Mouse (Mus musculus): ENCODE data around the gene Slc25a22. TPM values are rescaled to one million over a fixed set of nuclear protein-coding genes. Genes with fewer than 3 reads are reported as not detected.

Gene Slc25a22
- polyA plus RNA-seq, 1 experiment from 2014 or later = 30.8 TPM

DNA sequence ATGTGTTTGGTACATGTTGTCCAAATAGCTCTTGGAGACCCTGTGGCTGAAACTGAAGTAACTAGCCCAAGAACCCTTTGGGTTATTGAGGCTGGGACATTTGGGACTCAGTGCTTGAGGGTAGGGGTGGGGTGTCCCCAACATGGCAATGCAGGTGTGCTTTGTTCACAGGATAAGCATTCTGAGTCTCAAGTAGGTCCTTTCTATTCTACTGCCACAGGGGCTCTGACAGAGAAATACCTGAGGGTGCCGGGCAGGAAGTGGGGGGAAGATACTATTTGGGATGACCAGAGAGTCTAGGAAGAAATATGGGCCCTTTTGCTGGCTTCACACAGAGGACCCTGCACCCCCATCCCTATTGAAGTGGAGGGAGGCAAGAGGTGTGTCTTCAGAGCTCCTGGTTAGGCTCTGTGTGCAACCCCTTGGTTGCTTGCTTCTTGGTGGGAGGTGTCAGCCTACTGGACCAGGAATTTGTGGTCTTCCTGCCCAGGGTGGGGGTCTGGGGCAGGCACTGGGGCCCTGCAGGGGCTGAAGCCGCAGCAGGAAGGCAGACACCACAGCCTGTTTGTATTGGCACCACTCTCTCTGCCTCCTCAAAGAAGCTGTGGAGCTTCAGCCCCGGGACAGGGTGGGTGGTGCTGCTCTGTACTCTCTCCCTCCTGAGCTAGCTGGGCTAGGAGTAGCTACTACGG lies 40.0 kb upstream of the Slc25a22 start:
- Histone ChIP-seq H3K9me3 (no peaks in the 10 kb centered on the region), H3K4me3 (peak overlapping the region; percentile 92), H3K36me3 (peaks cover 2% of the 10 kb centered on the region), H3K4me1 (peaks cover 71% of the 10 kb centered on the region), H3K27me3 (ENCODE audit: insufficient read depth, poor library complexity, severe bottlenecking) (peaks cover 4% of the 10 kb centered on the region), H3K27ac (peak overlapping the region; percentile 99)
- 50% methylated on average over 4 of the region's 4 CpGs for WGBS
- no peak for DNase-seq (ENCODE audit: low spot score)

- DNase-seq (ENCODE audit: low spot score) = no peak
- Histone ChIP-seq H3K4me1 (peaks cover 64% of the 10 kb centered on the region), H3K27me3 (ENCODE audit: insufficient read depth, poor library complexity, severe bottlenecking) (no peaks in the 10 kb centered on the region), H3K9me3 (no peaks in the 10 kb centered on the region), H3K36me3 (peaks cover 10% of the 10 kb centered on the region), H3K27ac (peak overlapping the region; percentile 99), H3K4me3 (peak overlapping the region; percentile 92)
- 19% methylated on average over 7 of the region's 7 CpGs for WGBS
Observed at GRCm38 (mm10) chr7:141476981-141477370, 39.3 kb upstream of the Slc25a22 start.

DNA sequence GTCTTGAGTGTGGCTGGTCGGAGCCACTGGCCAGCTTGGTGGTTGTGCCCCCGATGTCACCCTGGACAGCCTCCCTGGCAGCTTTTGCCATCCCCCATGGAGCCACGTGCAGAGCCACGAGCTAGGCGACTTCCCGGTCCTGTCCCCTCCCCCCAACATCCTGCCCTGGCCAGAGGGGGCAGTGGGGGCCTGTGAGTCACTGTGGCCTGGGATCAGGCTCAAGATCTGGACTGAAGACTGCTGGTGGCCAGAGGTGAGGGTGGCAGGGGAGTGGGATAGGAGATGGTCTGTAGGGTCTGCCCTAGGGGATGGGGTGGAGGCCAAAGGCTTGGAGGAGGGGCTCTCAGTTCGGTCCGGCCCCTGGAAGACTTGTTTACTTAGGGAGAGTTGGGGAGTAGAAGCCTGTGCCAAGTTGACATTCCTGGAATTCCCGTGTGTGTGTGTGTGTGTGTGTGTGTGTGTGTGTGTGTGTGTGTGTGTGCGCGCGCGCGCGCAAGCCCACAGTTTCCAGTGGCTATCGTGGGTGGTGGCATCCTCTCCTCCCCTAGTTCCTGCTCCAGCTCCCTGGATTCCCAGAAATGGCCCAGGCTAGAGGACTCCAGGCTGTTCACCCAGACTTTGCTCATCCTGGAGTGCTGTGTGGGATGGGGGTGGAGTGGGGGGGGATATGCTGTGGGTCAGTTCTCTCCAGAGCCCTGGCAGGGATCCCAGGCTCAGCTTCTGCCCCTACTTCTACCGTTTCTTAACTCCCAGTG lies 38.7 kb upstream of the Slc25a22 start:
- H3K36me3 ChIP-seq = peaks cover 13% of the 10 kb centered on the region
- under 1% methylated on average over 17 of the region's 17 CpGs for WGBS
- peak; percentile 92 for DNase-seq (ENCODE audit: low spot score)
- peaks cover 58% of the 10 kb centered on the region for H3K4me1 ChIP-seq
- H3K27ac ChIP-seq = peak overlapping the region; percentile 99
- no peaks in the 10 kb centered on the region for H3K9me3 ChIP-seq
- peak overlapping the region; percentile 92 for H3K4me3 ChIP-seq
- no peaks in the 10 kb centered on the region for H3K27me3 ChIP-seq (ENCODE audit: insufficient read depth, poor library complexity, severe bottlenecking)

DNA sequence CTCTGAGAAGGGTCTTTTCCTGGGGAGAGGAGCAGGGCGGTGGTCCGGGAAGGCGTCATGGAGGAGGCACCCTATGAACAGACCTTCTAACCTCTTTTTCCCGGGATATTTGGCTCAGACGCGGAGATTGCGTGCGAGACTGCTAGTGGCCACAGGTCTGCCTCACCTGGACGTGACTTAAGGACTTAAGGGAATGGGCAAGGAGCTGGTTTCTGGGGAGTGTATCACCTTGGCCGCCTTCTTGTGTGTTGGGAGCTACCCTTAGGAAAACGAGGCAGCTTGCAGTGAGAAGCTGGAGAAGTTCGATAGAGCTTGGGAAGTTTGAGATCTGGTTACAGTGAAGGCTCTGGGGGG lies 38.1 kb upstream of the Slc25a22 start:
- Histone ChIP-seq H3K4me3 (peak overlapping the region; percentile 92), H3K36me3 (peaks cover 20% of the 10 kb centered on the region), H3K9me3 (no peaks in the 10 kb centered on the region), H3K4me1 (peaks cover 52% of the 10 kb centered on the region), H3K27ac (peak overlapping the region; percentile 99), H3K27me3 (ENCODE audit: insufficient read depth, poor library complexity, severe bottlenecking) (no peaks in the 10 kb centered on the region)
- DNase-seq (ENCODE audit: low spot score) = no peak
- under 1% methylated on average over 12 of the region's 12 CpGs for WGBS

DNA sequence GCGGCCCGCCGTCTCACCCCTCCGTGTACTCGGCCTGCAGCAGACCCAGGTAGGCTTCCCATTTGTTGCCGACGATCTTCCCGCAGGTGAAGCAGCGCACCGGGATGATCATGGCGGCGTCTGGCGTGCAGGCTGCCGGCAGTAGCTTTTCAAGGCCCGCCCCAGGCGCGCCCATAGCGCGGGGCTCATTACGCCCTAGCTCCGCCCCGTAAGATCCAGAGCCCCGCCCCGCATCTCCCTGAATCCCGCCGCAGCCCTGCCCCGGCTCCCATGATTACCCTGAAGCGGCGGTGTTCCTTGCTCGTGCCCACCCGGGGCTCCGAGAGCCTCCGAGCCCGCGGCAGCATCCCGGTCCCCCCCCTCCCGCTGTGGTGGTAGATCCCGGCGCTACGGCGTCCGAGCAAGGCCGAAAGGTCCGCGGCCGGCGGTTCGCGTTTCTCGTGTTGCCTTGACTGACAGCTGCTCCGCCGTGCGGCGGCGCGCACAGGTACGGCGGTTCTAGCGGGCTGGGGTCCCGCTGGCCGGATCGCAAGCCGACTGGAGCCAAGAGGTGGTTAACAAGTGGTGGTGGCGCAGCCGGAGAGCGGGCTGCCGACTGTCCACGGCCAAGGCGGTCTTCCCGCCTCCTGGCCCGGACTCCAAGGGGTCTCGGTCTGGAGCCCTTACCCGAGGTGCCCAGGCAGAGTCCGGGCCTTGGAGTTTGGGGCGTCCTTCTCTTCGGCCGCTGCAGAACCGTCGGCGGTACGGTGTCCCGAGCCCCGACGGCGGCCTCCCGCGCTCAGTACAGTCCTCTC lies 37.5 kb upstream of the Slc25a22 start, which contains the start of the genes Polr2l and Tspan4:
Polr2l (minus strand) TSS at position 122 of the 794 bp plus-strand sequence.
Tspan4 (plus strand) TSS at position 230 of the 794 bp plus-strand sequence.
- Histone ChIP-seq H3K27me3 (ENCODE audit: insufficient read depth, poor library complexity, severe bottlenecking) (no peaks in the 10 kb centered on the region), H3K36me3 (peaks cover 25% of the 10 kb centered on the region), H3K4me3 (peak within 1 kb of the TSS; percentile 92), H3K27ac (peak within 1 kb of the TSS; percentile 99), H3K9me3 (no peaks in the 10 kb centered on the region), H3K4me1 (peaks cover 50% of the 10 kb centered on the region)
- under 1% methylated on average over 87 of the region's 87 CpGs for WGBS
- DNase-seq (ENCODE audit: low spot score) = peak; percentile 94

DNA sequence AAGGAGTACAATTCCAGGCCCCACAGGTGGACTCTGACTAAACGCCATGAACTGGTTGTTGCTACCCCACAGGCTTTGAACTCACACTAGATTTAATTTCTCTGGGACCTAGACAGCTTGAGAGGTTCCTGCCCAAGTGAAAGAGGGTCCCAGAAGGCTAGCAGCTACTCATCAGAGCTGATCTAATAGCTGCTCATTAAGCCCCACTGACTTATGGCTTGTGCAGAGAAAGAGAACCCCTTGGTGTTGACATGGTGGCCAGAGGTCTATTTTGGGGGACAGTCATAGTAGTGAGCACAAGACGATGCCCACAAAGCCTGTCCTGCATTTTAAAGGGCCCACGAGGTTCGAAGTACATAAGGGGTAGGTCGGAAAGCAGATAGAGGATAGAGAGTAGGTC lies 36.5 kb upstream of the Slc25a22 start:
- Histone ChIP-seq H3K36me3 (peaks cover 36% of the 10 kb centered on the region), H3K4me1 (peaks cover 60% of the 10 kb centered on the region), H3K27ac (peak overlapping the region; percentile 99; the same call in 1 of the 2 replicates), H3K27me3 (ENCODE audit: insufficient read depth, poor library complexity, severe bottlenecking) (no peaks in the 10 kb centered on the region), H3K9me3 (no peaks in the 10 kb centered on the region), H3K4me3 (peak overlapping the region; percentile 92)
- DNase-seq (ENCODE audit: low spot score) = no peak
- 10% methylated on average over 5 of the region's 5 CpGs for WGBS

DNA sequence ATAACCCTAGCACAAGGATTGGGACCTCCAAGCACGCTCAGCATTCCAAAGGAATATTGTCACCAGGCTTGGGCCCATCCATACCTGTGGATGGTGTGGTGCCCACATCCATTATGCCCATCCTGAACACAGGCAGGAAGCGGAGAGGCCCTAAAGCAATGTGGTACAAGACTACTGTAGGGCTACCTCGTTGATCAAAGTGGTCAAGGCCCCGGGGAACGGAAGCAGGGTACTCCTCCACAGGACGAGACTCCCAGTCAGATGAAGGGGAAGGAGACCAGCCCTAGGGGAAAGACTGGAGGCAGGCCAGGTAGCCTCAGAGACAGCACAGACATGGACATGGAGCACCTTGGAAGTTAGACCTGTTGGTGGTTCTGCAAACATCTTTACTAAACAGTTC lies 35.1 kb upstream of the Slc25a22 start:
- no peak for DNase-seq (ENCODE audit: low spot score)
- Histone ChIP-seq H3K4me1 (peaks cover 67% of the 10 kb centered on the region), H3K9me3 (no peaks in the 10 kb centered on the region), H3K4me3 (no peak overlapping the region), H3K27me3 (ENCODE audit: insufficient read depth, poor library complexity, severe bottlenecking) (no peaks in the 10 kb centered on the region), H3K36me3 (peaks cover 37% of the 10 kb centered on the region), H3K27ac (no peak overlapping the region)
- 86% methylated on average over 6 of the region's 6 CpGs for WGBS

- no peaks in the 10 kb centered on the region for H3K27me3 ChIP-seq (ENCODE audit: insufficient read depth, poor library complexity, severe bottlenecking)
- no peaks in the 10 kb centered on the region for H3K9me3 ChIP-seq
- no peak overlapping the region for H3K4me3 ChIP-seq
- 87% methylated on average over 6 of the region's 6 CpGs for WGBS
- no peak for DNase-seq (ENCODE audit: low spot score)
- H3K36me3 ChIP-seq = peaks cover 37% of the 10 kb centered on the region
- no peak overlapping the region for H3K27ac ChIP-seq
- peaks cover 66% of the 10 kb centered on the region for H3K4me1 ChIP-seq
Observed at GRCm38 (mm10) chr7:141472226-141472625, 34.5 kb upstream of the Slc25a22 start.

DNA sequence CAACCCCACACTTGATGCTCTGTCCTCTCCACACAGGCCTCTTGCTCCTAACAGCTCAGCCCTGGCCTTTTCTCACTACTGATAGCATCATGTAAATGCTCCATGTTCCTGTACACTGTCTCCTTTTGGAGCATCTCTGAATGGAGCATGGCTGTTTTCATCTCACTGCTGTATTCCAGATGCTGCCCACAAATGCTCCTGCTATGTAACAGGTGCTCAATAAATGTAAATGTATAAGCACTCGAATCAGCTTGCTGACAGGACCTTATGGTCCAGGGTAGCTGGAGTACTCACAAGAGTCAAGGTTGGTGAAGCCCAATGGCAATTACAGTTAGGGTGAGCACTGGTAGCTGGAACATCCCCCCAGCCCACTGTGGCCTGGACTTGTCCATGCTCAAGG lies 33.5 kb upstream of the Slc25a22 start:
- 91% methylated on average over 1 of the region's 1 CpGs for WGBS
- peaks cover 6% of the 10 kb centered on the region; the same call in 1 of the 2 replicates for H3K27me3 ChIP-seq (ENCODE audit: insufficient read depth, poor library complexity, severe bottlenecking)
- peaks cover 65% of the 10 kb centered on the region for H3K4me1 ChIP-seq
- H3K36me3 ChIP-seq = peaks cover 37% of the 10 kb centered on the region
- H3K27ac ChIP-seq = no peak overlapping the region
- no peak overlapping the region for H3K4me3 ChIP-seq
- DNase-seq (ENCODE audit: low spot score) = no peak
- H3K9me3 ChIP-seq = no peaks in the 10 kb centered on the region

DNA sequence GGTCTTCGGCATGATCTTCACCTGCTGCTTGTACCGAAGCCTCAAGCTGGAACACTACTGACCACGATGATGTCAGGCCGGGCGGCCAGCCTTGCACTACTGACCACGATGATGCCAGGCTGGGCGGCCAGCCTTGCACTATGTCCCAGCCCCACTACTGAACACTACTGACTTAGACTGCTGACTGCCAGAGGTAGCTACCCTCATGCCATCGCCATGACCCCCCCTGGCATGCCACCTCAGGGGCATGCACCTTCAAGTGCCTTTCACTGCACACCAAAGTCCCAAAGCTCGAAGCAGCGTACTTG lies 32.9 kb upstream of the Slc25a22 start:
- H3K4me1 ChIP-seq = peaks cover 64% of the 10 kb centered on the region
- 88% methylated on average over 10 of the region's 10 CpGs for WGBS
- DNase-seq (ENCODE audit: low spot score) = no peak

DNA sequence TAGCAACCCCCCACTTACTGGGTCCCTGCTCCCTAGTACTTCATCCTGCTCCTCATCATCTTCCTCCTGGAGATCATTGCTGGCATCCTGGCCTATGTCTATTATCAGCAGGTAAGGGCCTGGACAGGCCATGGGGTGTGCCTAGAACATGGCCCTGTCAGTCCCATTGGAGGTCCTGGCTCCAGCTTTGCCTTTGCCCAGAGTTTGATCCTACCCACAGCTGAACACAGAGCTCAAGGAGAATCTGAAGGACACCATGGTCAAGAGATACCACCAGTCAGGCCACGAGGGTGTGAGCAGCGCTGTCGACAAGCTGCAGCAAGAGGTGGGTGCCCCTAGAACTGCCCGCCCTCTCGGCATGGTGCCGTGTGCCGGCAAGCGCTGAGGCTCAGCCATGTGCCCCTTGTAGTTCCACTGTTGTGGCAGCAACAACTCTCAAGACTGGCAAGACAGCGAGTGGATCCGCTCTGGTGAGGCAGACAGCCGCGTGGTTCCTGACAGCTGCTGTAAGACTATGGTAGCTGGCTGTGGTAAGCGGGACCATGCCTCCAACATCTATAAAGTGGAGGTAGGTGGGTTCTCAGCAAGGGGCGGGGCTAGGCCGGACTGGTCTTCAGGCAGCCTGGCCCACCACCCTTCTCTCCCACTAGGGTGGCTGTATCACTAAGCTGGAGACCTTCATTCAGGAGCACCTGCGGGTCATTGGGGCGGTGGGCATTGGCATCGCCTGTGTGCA lies 32.4 kb upstream of the Slc25a22 start:
- Histone ChIP-seq H3K4me3 (no peak overlapping the region), H3K36me3 (peaks cover 37% of the 10 kb centered on the region), H3K27me3 (ENCODE audit: insufficient read depth, poor library complexity, severe bottlenecking) (peaks cover 18% of the 10 kb centered on the region), H3K4me1 (peaks cover 64% of the 10 kb centered on the region), H3K27ac (peak overlapping the region; percentile 95), H3K9me3 (no peaks in the 10 kb centered on the region)
- 88% methylated on average over 18 of the region's 18 CpGs for WGBS
- no peak for DNase-seq (ENCODE audit: low spot score)

More for the DNA sequence above, 32.9 kb upstream of the Slc25a22 start:
- no peak overlapping the region for H3K4me3 ChIP-seq
- H3K27ac ChIP-seq = no peak overlapping the region
- peaks cover 13% of the 10 kb centered on the region for H3K27me3 ChIP-seq (ENCODE audit: insufficient read depth, poor library complexity, severe bottlenecking)
- H3K9me3 ChIP-seq = no peaks in the 10 kb centered on the region
- H3K36me3 ChIP-seq = peaks cover 37% of the 10 kb centered on the region

DNA sequence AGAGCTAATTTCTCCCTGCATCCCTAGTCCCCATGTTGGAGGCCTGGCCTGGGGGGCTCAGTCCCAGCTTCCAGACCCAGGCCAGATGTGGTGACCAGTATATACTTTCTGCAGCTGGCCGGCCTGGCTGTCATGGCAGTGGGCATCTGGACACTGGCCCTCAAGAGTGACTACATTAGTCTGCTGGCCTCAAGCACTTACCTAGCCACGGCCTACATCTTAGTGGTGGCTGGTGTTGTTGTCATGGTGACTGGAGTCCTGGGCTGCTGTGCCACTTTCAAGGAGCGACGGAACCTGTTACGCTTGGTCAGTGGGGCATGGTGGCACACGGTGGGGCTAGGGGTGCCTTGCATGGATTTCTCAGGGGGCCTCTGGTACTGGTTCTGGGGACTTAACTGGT lies 31.7 kb upstream of the Slc25a22 start:
- no peaks in the 10 kb centered on the region for H3K9me3 ChIP-seq
- peak overlapping the region; percentile 87 for H3K4me3 ChIP-seq
- DNase-seq (ENCODE audit: low spot score) = no peak
- H3K27ac ChIP-seq = peak overlapping the region; percentile 95
- peaks cover 25% of the 10 kb centered on the region for H3K27me3 ChIP-seq (ENCODE audit: insufficient read depth, poor library complexity, severe bottlenecking)
- WGBS = 85% methylated on average over 6 of the region's 6 CpGs
- peaks cover 71% of the 10 kb centered on the region for H3K4me1 ChIP-seq
- H3K36me3 ChIP-seq = peaks cover 37% of the 10 kb centered on the region
